Mouse (Mus musculus) midbrain, embryonic 11.5 days (tissue): ENCODE results near the gene Avpr1b. TPM values are rescaled to one million over a fixed set of nuclear protein-coding genes. Genes with fewer than 3 reads are reported as not detected.

Experiments used
- ATAC-seq: fragments of 200-750 bp; cut with Nextera tagmentation; 2 replicates; pipeline ENCODE4 v1.8.0; 2017; ENCODE audit warnings: moderate TSS enrichment, moderate library complexity; ENCODE audit not compliant: low FRiP score
- DNase-seq: peaks from one replicate; pipeline ENCODE4 v3.0.0; 2015; ENCODE audit warnings: low spot score; ENCODE audit errors: missing footprints
- H3K27ac ChIP-seq: fragments of 300-500 bp; sonication (generic); 2 replicates; pipeline ENCODE4 v1.5.1; 2014; ENCODE audit warnings: low read depth, low read length
- H3K27me3 ChIP-seq: fragments of 300-500 bp; sonication (generic); 2 replicates; pipeline ENCODE4 v1.6.1; 2014; ENCODE audit warnings: mild to moderate bottlenecking, low read length, moderate library complexity, mixed read lengths; ENCODE audit not compliant: control insufficient read depth, insufficient read depth
- H3K36me3 ChIP-seq: fragments of 300-500 bp; sonication (generic); 2 replicates; pipeline ENCODE4 v1.6.1; 2014; ENCODE audit warnings: mild to moderate bottlenecking, low read length, moderate library complexity, mixed read lengths; ENCODE audit not compliant: control insufficient read depth, insufficient read depth
- H3K4me1 ChIP-seq: fragments of 300-500 bp; sonication (generic); 2 replicates; pipeline ENCODE4 v1.6.1; 2014; ENCODE audit warnings: low read length; ENCODE audit not compliant: control insufficient read depth, insufficient read depth
- H3K4me2 ChIP-seq: fragments of 300-500 bp; sonication (generic); 2 replicates; pipeline ENCODE4 v1.6.1; 2014; ENCODE audit warnings: mild to moderate bottlenecking, moderate library complexity
- H3K4me3 ChIP-seq: fragments of 300-500 bp; sonication (generic); 2 replicates; pipeline ENCODE4 v1.5.1; 2014; ENCODE audit warnings: low read depth, low read length
- H3K9ac ChIP-seq: fragments of 300-500 bp; sonication (generic); 2 replicates; pipeline ENCODE4 v1.6.1; 2014; ENCODE audit warnings: low read length
- H3K9me3 ChIP-seq: fragments of 300-500 bp; sonication (generic); 2 replicates; pipeline ENCODE4 v1.6.1; 2016; ENCODE audit warnings: low read length; ENCODE audit not compliant: control insufficient read depth
- WGBS: fragments of 180-500 bp; shearing (Covaris S2); extraction: QIAGEN DNeasy Blood & Tissue Kit; methylation state at CpG from one replicate; pipeline ENCODE4 v1.1.7; 2014; 5-methylcytosine and 5-hydroxymethylcytosine counted together
- polyA plus RNA-seq: library from polyadenylated mRNA; unstranded; fragments of >200 nt; fragmentation: Nextera tagmentation; extraction: Ambion mirVana; gene quantifications from 2 replicates; pipeline ENCODE4 v1.2.1, GENCODE M21; 2014

Gene Avpr1b
- polyA plus RNA-seq, 1 experiment from 2014 or later: not detected

DNA sequence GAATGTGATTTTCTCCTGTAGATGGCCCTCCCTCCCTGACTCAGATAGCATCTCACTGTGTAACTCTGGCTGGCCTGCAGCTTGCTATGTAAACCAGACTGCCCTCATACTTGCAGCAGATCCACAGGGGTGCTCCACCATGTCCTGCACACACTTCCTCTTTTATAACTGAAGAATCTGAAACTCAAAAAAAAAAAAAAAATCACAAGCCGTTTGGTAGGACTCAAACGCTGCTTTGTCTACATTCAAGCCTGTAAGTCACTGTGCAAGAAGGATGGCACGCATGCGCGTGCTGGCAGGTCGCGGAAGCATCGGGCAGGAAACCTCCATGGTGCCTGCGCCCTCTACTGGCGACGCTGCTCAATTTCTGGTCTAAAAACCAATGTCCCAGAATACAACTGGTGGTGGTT, 58.9 kb downstream of the Avpr1b start:
- Histone ChIP-seq H3K9me3 (no peaks in the 10 kb centered on the region), H3K36me3 (no peaks in the 10 kb centered on the region), H3K27ac (peak overlapping the region; percentile 21; the same call in 1 of the 2 replicates), H3K4me2 (peak overlapping the region; percentile 43), H3K4me1 (peaks cover 4% of the 10 kb centered on the region; the same call in 1 of the 2 replicates), H3K27me3 (no peaks in the 10 kb centered on the region), H3K4me3 (peak overlapping the region; percentile 12; the same call in 1 of the 2 replicates), H3K9ac (peak overlapping the region; percentile 59)
- WGBS: under 1% methylated on average over 11 of the region's 11 CpGs
- ATAC-seq: peak; percentile 90
- peak; percentile 99 for DNase-seq

DNA sequence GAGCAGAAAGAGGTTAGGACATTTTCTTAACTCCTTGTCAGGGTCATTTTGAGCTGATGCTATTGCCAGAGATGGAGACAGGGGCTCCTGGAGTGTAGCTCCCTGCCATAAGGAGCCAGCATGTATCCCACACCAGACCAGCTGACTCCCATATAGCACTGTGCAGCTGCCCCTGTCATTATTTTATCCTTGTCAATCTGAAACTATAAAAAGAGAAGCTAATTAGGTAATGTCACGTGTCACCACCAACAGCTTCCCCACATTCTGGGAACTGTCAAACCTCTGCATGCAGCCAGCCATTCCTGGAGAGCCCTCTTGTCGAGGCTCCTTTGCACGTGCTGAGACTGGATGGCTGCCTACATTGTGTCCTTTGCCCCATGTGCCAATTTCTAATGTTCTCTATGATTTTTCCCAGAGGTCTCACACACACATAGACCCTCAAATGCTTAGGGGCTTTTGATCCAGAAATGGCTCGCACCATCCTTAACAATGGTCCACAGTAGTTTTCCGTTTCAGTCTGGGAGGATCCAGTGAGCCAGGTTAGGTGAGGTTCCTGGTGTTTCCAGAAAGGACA, 60.6 kb downstream of the Avpr1b start:
- Histone ChIP-seq H3K9me3 (no peaks in the 10 kb centered on the region), H3K9ac (no peak overlapping the region), H3K36me3 (no peaks in the 10 kb centered on the region), H3K4me2 (no peak overlapping the region), H3K4me3 (no peak overlapping the region), H3K27me3 (no peaks in the 10 kb centered on the region), H3K4me1 (peaks cover 4% of the 10 kb centered on the region; the same call in 1 of the 2 replicates), H3K27ac (no peak overlapping the region)
- DNase-seq (no peak), ATAC-seq (no peak)
- WGBS: 79% methylated on average over 5 of the region's 5 CpGs

DNA sequence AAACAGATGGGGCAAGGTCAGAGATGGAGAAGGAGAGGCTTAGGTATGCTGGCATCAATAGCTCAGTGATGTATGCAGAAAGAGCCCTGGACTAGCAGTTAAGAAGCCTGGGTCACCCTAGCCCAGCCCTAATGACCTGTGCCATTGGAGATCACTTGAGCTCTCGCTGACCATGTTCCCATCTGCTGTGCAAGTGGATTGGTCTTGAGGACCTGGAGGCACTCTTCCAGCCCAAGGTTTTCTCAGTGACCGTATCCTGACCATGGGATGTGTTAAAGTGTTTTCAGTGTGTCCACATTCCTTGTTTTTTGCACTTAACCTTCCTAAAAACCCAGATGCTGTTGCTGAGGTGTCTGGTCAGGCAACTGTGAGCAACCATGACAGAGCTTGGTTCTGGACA, 61.2 kb downstream of the Avpr1b start:
- DNase-seq (no peak), ATAC-seq (no peak)
- Histone ChIP-seq H3K4me2 (no peak overlapping the region), H3K9ac (no peak overlapping the region), H3K4me1 (peaks cover 4% of the 10 kb centered on the region; the same call in 1 of the 2 replicates), H3K9me3 (no peaks in the 10 kb centered on the region), H3K4me3 (no peak overlapping the region), H3K27ac (no peak overlapping the region), H3K27me3 (no peaks in the 10 kb centered on the region), H3K36me3 (no peaks in the 10 kb centered on the region)
- WGBS: 85% methylated on average over 2 of the region's 2 CpGs

DNA sequence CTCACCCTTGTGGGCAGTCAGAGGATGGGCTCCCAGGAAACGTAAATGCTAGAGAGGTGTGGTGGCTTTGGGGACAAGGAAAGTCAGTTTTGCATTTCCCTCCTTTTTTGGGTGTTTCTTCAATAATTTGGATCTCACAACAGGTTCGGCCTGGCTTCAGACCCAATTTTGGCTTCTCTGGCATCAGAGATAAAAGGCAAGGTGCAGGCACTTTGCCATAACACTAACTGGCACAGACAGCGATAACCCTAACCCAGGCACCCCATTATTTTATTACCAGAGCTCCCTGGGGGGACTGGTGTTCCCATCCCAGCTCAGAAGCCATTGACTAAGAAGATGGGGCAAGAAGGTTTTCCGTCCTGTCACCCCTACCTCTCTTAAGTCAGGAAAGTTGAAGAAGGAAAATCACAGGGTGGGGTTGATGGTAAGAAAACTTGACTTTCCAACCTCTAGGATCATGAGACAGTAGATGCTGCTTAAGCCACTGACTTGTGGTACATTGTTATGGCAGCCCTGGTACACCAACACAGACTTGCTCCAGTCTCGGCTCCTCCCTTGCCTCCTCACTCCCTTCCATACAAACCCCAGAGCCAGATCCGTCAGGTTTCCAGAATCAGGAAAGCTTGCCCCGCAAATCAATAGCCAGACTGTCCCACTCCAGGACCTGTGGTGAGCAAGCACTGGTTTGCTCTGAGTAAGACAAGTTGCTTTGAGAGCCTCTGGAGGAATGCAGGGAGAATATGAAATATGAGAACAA, 61.9 kb downstream of the Avpr1b start:
- no peaks in the 10 kb centered on the region for H3K36me3 ChIP-seq
- H3K4me3 ChIP-seq: no peak overlapping the region
- DNase-seq (no peak), ATAC-seq (no peak)
- no peak overlapping the region for H3K4me2 ChIP-seq
- WGBS: 82% methylated on average over 7 of the region's 7 CpGs
- H3K4me1 ChIP-seq: peaks cover 4% of the 10 kb centered on the region; the same call in 1 of the 2 replicates
- H3K27ac ChIP-seq: no peak overlapping the region
- no peaks in the 10 kb centered on the region for H3K9me3 ChIP-seq
- no peaks in the 10 kb centered on the region for H3K27me3 ChIP-seq
- H3K9ac ChIP-seq: no peak overlapping the region

Other genes with a start within 250 kb of the Avpr1b start
- 16.4 and 19.3 TPM in 2 replicates for gene Srgap2, start 71.9 kb upstream of the Avpr1b start, polyA plus RNA-seq
- 4.5 and 4.7 TPM in 2 replicates for gene Fam72a, start 71.3 kb upstream of the Avpr1b start, polyA plus RNA-seq
- gene Ctse, start 39.1 kb downstream of the Avpr1b start, polyA plus RNA-seq: 0.12 and 0.31 TPM in 2 replicates
- 1.0 and 1.3 TPM in 2 replicates for gene Rab7b, start 89.5 kb downstream of the Avpr1b start, polyA plus RNA-seq
- gene Slc26a9, start 144.8 kb downstream of the Avpr1b start, polyA plus RNA-seq: not detected in 2 replicates
- 0.82 and 1.5 TPM in 2 replicates for gene Pm20d1, start 198.1 kb downstream of the Avpr1b start, polyA plus RNA-seq
- gene Slc41a1, start 228.3 kb downstream of the Avpr1b start, polyA plus RNA-seq: 10.0 and 11.4 TPM in 2 replicates